Mouse (Mus musculus): ENCODE results near the gene Scgb3a1.

DNA sequence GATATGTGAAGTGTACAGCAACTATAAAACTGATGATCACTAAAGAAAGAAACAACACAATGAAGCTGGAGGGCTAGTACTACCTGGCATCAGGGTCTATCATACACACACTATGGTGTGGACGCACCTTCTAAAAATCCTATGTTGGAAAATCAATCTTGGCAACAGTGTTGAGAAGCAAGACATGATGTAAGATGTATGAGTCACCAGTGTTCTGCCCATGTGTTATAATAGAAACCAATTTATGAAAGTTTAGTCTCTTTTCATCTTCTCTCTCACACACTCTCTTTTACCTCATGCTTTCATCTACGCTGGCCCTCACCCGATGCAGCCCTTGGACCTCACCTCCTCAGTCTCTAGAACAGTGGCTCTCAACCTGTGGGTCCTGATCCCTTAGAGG, 31.6 kb downstream of the Scgb3a1 start:
- no peak for TF ChIP-seq POLR2A (IDR thresholded peaks at IDR 0.05; ENCODE audit: low read depth, low read length)
- TF ChIP-seq CTCF (IDR thresholded peaks at IDR 0.05; ENCODE audit: extremely low read depth, insufficient read length, insufficient replicate concordance, low read depth, low read length), result no peak
